Mouse (Mus musculus): ENCODE measurements around the gene Arhgef38.

GRCm38 (mm10) chr3:133092936-133093335, 141.8 kb downstream of the Arhgef38 start:
- TF ChIP-seq CTCF (IDR thresholded peaks at IDR 0.05; ENCODE audit: control insufficient read depth, insufficient read depth, insufficient read length) (no peak), USF1 (IDR thresholded peaks at IDR 0.05; ENCODE audit: low read depth) (no peak), FOSL1 (IDR thresholded peaks at IDR 0.05; ENCODE audit: insufficient read depth, low read length, poor library complexity, severe bottlenecking) (no peak)

Data from C2C12 (cell line).